Mouse (Mus musculus) stomach, postnatal 0 days (tissue): ENCODE results near the gene Rcn1.

Experiments
- CTCF ChIP-seq: IDR thresholded peaks from 2 replicates; pipeline ENCODE4 v1.5.1; 2016; ENCODE audit warnings: antibody characterized with exemption, low read depth, mild to moderate bottlenecking, moderate library complexity
- EP300 ChIP-seq: optimal IDR thresholded peaks from 2 replicates; pipeline ENCODE3; 2016; ENCODE audit warnings: antibody characterized with exemption

- TF ChIP-seq CTCF (no peak), EP300 (no peak)
Measured at GRCm38 (mm10) chr2:105372156-105372555, 27.0 kb downstream of the Rcn1 start.
